Mouse (Mus musculus): Measurements from ENCODE around the gene Ctsk.

The Ctsk gene

GRCm38 (mm10) chr3:95499024-95499423 lies at the start of gene Ctsk:
TSS of gene Ctsk (plus strand) at chr3:95499256.
- no peak for DNase-seq (ENCODE audit: low read depth, low spot score)

GRCm38 (mm10) chr3:95450408-95450807 lies 48.6 kb upstream of the Ctsk start:
- no peak for DNase-seq (ENCODE audit: low read depth, low spot score)

GRCm38 (mm10) chr3:95450915-95451314 lies 48.1 kb upstream of the Ctsk start:
- no peak for DNase-seq (ENCODE audit: low read depth, low spot score)

- DNase-seq (ENCODE audit: low read depth, low spot score): no peak
Measured at GRCm38 (mm10) chr3:95456367-95456766, 42.7 kb upstream of the Ctsk start.

- no peak for DNase-seq (ENCODE audit: low read depth, low spot score)
Measured at GRCm38 (mm10) chr3:95457758-95458157, 41.3 kb upstream of the Ctsk start.

GRCm38 (mm10) chr3:95459381-95459780 lies 39.7 kb upstream of the Ctsk start:
- no peak for DNase-seq (ENCODE audit: low read depth, low spot score)

GRCm38 (mm10) chr3:95463852-95464251 lies 35.2 kb upstream of the Ctsk start:
- no peak for DNase-seq (ENCODE audit: low read depth, low spot score)

DNA sequence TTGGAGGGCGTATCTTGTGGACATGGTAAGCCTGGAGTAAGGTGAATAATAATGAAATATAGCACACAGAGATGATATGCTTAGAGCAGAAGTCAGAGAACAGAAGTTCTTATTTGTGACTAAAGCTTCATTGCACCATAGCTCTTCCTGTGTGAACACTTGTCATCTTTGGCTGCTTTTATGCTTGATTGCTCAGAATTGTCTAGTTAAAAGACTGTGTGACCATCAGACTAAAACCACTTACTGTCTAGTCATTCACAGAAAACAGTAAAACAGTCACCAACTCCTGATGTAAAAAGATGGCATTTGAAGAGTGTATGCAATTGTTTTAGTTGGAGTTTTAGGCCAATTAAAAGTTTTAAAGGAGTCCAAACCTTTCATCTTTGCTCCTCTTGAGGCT lies 20.1 kb upstream of the Ctsk start:
- no peak for DNase-seq (ENCODE audit: low read depth, low spot score)

GRCm38 (mm10) chr3:95486421-95486820 lies 12.6 kb upstream of the Ctsk start:
- DNase-seq (ENCODE audit: low read depth, low spot score): no peak

DNA sequence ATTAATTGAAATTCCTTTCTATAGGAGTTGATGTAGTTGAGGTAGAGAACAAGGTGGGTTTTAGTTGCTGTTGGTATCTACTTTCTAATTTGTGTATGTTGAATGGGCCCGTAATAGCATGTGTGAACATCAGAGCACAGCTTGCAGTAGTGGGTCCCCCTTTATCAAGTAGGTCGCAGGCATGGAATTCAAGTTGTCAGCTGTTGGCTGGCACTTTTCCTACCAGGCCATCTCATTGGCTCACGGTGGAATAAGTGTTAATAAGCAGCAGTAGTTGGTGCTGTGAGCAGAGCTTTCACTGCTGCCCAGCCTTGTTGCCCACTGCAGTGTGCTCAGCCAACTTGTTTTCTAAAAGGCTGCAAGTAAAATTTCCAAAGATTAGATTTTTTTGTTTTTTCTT lies 10.4 kb upstream of the Ctsk start:
- DNase-seq (ENCODE audit: low read depth, low spot score): no peak

GRCm38 (mm10) chr3:95490238-95490637 lies 8.8 kb upstream of the Ctsk start:
- DNase-seq (ENCODE audit: low read depth, low spot score): no peak

DNA sequence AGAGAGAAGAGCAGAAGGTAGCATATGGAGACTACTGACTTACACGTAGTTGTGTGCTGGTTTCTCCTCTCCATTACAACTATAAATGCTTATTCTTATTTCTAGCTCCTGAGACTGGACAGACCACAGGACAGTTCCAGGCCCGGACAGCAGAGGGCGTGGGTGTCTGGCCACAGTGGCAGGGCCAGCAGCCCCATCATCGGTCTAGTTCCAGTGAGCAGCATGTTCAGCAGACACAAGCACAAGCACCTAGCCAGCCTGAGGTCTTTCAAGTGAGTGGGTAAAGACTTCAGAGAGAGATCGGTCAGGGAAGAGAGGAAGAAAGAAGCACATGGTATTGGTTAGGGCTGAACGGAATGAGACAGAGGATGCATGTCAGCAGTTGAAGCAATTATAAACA lies 4.7 kb upstream of the Ctsk start:
- DNase-seq (ENCODE audit: low read depth, low spot score): peak; percentile 11

DNA sequence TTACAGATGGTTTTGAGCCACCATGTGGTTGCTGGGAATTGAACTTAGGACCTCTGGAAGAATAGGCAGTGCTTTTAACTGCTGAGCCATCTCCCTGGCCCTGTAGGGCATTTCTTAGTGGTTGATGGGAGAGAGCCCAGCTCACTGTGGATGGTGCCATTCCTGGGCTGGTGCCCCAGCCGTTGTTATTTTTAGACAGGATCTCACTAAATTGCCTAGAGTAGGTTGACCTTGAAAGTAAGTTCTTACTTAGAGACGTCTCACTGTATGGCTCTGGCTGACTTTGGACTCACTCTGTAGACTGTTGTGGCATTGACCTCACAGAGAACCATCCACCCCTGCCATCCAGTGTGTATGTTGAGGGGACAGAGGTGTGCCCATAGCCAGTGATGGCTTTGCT lies 827 bp upstream of the Ctsk start:
- no peak for DNase-seq (ENCODE audit: low read depth, low spot score)

DNA sequence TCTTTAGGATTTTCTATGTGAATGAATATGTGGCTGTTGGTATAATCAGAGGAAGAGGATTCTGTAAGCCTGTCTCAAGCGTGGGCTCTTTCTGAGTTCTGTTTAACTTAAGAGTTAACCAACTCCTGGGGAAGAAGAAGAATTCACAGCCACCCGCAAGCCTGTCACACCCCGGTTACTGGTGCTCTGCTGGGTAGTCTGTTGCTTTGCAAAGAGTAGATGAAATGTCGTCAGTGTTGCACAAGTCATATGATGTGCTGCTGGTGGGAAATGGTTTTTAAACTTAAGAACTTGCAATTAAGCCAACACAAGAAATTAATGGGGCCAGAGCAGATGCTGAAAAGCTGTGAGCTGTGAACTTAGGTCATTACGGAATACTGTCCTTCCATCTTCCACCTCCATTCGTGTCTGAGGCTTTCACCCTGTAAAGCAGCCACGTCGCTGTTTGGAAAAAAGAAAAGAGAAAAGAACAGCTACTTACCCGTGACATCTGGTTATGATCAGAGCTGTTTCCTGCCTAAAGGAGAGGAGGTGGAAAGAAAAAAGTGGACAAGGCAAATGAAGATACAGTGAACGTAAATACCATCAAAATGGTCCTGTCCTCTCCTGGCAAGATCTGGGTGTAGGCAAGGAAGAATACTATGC lies 562 bp downstream of the Ctsk start:
- no peak for DNase-seq (ENCODE audit: low read depth, low spot score)

- DNase-seq (ENCODE audit: low read depth, low spot score): no peak
Measured at GRCm38 (mm10) chr3:95502312-95502711, 3.3 kb downstream of the Ctsk start.

GRCm38 (mm10) chr3:95509348-95509747 lies 10.3 kb downstream of the Ctsk start:
- no peak for DNase-seq (ENCODE audit: low read depth, low spot score)

- no peak for DNase-seq (ENCODE audit: low read depth, low spot score)
Measured at GRCm38 (mm10) chr3:95511611-95512180, 12.6 kb downstream of the Ctsk start.

DNA sequence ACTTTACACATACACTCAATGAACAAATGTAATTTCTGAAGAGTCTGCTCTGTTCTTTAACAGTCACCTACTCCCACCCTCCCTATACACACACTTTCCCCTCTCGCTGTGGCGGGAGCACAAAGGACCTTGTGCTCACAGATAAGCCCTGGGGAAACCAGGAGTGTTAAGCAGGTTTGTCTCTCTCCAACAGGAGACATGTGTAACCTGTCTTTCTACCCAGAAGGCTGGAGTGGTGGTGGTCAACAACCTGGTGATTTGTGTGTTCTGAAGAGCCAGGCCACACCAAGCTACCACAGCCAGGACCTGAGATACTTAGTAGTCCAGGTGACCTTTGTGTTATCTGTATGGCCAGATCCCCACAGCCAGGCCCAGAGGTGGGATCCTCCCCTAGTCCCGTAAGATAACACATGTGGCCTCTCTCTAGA lies 17.6 kb downstream of the Ctsk start:
- no peak for DNase-seq (ENCODE audit: low read depth, low spot score)

GRCm38 (mm10) chr3:95517493-95517898 lies 18.4 kb downstream of the Ctsk start:
- DNase-seq (ENCODE audit: low read depth, low spot score): peak; percentile 46

GRCm38 (mm10) chr3:95518891-95519290 lies 19.8 kb downstream of the Ctsk start:
- DNase-seq (ENCODE audit: low read depth, low spot score): no peak

- no peak for DNase-seq (ENCODE audit: low read depth, low spot score)
Measured at GRCm38 (mm10) chr3:95519315-95519714, 20.3 kb downstream of the Ctsk start.

- DNase-seq (ENCODE audit: low read depth, low spot score): no peak
Measured at GRCm38 (mm10) chr3:95520100-95520499, 21.0 kb downstream of the Ctsk start.

DNA sequence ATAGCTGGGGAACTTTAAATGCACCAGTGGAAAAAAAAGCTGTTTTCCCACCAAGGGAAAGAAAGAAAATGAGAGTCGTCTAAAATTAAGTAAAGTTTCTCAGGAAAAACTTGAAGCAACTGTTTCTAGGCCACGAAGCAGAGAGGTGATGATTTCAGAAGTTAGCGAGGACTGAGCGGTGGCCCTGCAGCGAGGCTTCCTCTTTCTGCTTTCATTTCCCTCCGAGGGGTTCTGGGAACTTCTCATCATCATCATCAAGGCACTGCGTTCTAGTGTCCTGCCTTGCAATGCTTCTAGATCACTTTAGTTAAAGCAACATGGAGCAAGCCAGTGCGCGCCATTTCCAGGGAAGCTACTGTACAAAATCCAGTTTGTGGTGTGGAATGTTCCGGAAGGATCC lies 22.1 kb downstream of the Ctsk start:
- no peak for DNase-seq (ENCODE audit: low read depth, low spot score)

DNA sequence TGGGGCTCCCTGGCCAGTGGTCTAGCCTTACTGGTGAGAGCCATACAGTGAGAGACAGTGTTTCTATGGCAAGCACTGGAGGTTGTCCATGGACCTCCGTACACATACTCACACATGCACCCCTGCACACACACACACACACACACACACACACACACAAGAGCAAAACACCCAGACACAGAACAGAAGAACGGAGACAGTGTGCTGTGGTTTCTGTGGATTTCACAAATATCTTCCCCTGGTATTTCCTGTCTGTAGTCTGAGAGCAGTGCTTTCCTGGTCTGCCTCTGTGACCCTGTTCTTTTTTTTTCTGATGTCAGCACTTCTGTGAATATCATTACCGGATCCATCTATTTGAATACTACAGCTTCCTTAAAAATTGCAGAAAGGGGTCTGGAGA lies 24.6 kb downstream of the Ctsk start:
- no peak for DNase-seq (ENCODE audit: low read depth, low spot score)

Measured in WW6 (cell line).